Mouse (Mus musculus) embryonic facial prominence, embryonic 11.5 days (tissue): ENCODE data around the gene Nxpe3. TPM values are rescaled to one million over a fixed set of nuclear protein-coding genes. Genes with fewer than 3 reads are reported as not detected.

ENCODE experiments used
- ATAC-seq: fragments of 200-750 bp; cut with Nextera tagmentation; replicated peaks from 2 replicates; pipeline ENCODE4 v1.8.0; 2017; ENCODE audit warnings: low read depth; ENCODE audit not compliant: insufficient number of reproducible peaks, low FRiP score, low TSS enrichment
- DNase-seq: peaks from one replicate; pipeline ENCODE4 v3.0.0-alpha.2; 2015; ENCODE audit warnings: low spot score
- H3K27ac ChIP-seq: fragments of 300-500 bp; sonication (generic); replicated peaks from 2 replicates; pipeline ENCODE4 v1.5.1; 2014; ENCODE audit warnings: mild to moderate bottlenecking, low read depth, low read length, control low read depth
- H3K27me3 ChIP-seq: fragments of 300-500 bp; sonication (generic); 2 replicates; pipeline ENCODE4 v1.6.1; 2014; ENCODE audit warnings: mild to moderate bottlenecking, low read length, moderate library complexity, mixed read lengths; ENCODE audit not compliant: control insufficient read depth, insufficient read depth
- H3K36me3 ChIP-seq: fragments of 300-500 bp; sonication (generic); replicated peaks from 2 replicates; pipeline ENCODE4 v1.6.1; 2014; ENCODE audit warnings: low read depth, mild to moderate bottlenecking, low read length, moderate library complexity, mixed read lengths; ENCODE audit not compliant: control insufficient read depth, insufficient read depth
- H3K4me1 ChIP-seq: fragments of 300-500 bp; sonication (generic); 2 replicates; pipeline ENCODE4 v1.6.1; 2014; ENCODE audit warnings: low read length, mixed read lengths; ENCODE audit not compliant: control insufficient read depth, insufficient read depth
- H3K4me2 ChIP-seq: fragments of 300-500 bp; sonication (generic); 2 replicates; pipeline ENCODE4 v1.6.1; 2014; ENCODE audit warnings: low read depth, mild to moderate bottlenecking, control low read depth, low read length, moderate library complexity
- H3K4me3 ChIP-seq: fragments of 300-500 bp; sonication (generic); 2 replicates; pipeline ENCODE4 v1.5.1; 2014; ENCODE audit warnings: low read depth, low read length, control low read depth
- H3K9ac ChIP-seq: fragments of 300-500 bp; sonication (generic); replicated peaks from 2 replicates; pipeline ENCODE4 v1.6.1; 2014; ENCODE audit warnings: mild to moderate bottlenecking, control low read depth, low read length
- H3K9me3 ChIP-seq: fragments of 300-500 bp; sonication (generic); replicated peaks from 2 replicates; pipeline ENCODE4 v1.6.1; 2016; ENCODE audit warnings: mild to moderate bottlenecking, low read length, inconsistent platforms, mixed read lengths; ENCODE audit not compliant: control insufficient read depth
- WGBS: fragments of 180-500 bp; shearing (Covaris S2); extraction: QIAGEN DNeasy Blood & Tissue Kit; methylation state at CpG from one replicate; pipeline ENCODE4 v1.1.7; 2014; 5-methylcytosine and 5-hydroxymethylcytosine counted together
- polyA plus RNA-seq: library from polyadenylated mRNA; unstranded; fragments of >200 nt; fragmentation: Nextera tagmentation; extraction: Ambion mirVana; gene quantifications from 2 replicates; pipeline ENCODE4 v1.2.1, GENCODE M21; 2014

Gene Nxpe3
- polyA plus RNA-seq, 1 experiment from 2014 or later, result 1.3 TPM

DNA sequence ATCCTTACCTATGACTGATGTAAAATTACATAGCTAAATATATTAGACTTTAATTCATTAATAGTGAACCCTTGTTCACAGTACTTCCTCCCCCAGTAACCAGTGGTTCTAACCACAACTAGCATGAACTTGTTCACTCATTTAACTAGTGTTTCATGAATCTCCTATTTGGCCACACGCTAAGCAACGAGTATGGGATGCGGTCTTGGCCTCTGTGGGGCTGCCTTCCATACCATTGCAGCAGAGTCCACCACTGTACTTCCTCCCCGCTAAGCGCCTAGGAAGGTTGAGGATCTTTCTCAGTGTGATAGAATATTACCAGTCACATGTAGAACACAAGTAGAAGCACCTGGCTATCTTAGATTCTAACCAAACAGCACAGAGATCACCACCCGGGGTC lies 85.7 kb downstream of the Nxpe3 start:
- Histone ChIP-seq H3K4me3 (no peak overlapping the region), H3K4me1 (no peaks in the 10 kb centered on the region), H3K9ac (no peak overlapping the region), H3K27me3 (no peaks in the 10 kb centered on the region), H3K36me3 (no peaks in the 10 kb centered on the region), H3K9me3 (no peaks in the 10 kb centered on the region), H3K27ac (no peak overlapping the region), H3K4me2 (no peak overlapping the region)
- 97% methylated on average over 6 of the region's 6 CpGs for WGBS
- DNase-seq (no peak), ATAC-seq (no peak)

DNA sequence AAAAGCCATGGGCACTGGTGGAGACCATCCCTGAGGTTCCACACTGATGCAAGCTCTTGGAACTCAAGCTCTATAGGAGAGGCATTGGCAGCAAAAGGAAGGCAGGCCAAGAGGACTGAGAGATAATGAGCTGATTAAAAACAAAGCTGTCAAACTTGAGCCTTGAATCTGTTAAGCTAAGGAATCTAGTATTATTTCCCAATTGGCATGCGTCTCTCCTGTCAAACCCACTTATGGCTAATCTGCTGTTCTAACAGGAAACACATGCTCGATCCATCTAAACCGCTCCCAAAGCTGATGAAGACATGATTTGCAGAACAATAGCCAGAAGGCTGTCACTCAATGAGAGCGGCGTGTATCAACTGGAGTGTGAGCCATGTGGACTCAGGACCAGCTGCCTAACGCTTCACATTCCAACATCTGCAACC lies 87.6 kb downstream of the Nxpe3 start:
- H3K9ac ChIP-seq, result no peak overlapping the region

DNA sequence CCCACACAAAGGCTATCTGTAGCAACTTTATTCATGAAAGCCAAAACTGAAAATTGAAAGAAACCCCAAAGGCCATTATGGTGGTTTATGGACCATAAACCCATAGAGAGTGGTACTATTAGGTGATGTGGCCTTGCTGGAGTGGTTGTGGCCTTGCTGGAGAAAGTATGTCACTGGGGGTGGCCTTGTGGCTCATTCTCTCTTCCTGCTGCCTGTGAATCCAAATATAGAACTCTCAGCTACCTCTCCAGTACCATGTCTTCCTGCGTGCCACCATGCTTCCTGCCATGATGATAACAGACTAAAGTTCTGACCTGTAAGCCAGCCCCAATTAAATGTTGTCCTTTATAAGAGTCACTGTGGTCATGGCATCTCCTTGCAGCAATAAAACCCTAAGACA lies 90.3 kb downstream of the Nxpe3 start:
- WGBS, result 96% methylated on average over 1 of the region's 1 CpGs
- no peak overlapping the region for H3K4me3 ChIP-seq

More for the DNA sequence above, 87.6 kb downstream of the Nxpe3 start:
- Histone ChIP-seq H3K4me3 (no peak overlapping the region), H3K4me1 (no peaks in the 10 kb centered on the region), H3K9me3 (no peaks in the 10 kb centered on the region), H3K4me2 (no peak overlapping the region), H3K27me3 (no peaks in the 10 kb centered on the region), H3K36me3 (no peaks in the 10 kb centered on the region), H3K27ac (no peak overlapping the region)
- DNase-seq (peak; percentile 58), ATAC-seq (no peak)
- WGBS, result 37% methylated on average over 6 of the region's 6 CpGs

DNA sequence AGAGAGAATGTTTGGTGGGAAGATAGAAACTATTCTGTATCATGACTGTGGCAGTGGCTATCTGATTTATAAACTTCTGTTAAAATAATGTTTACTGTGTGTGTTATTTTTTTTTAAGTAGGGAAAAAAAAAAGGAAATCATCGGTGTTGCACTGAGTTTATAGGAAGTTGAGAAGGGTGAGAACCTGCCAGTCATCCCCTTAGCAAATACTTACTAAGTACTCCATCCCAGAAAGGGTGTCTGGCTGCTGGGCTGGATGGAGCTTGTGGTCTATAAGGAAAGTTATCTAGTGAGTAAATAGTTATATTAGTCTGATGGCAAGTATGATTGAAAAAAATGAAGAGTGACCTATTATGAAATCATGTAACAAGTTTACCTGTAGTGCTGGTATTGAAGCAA lies 93.5 kb downstream of the Nxpe3 start:
- no peaks in the 10 kb centered on the region for H3K36me3 ChIP-seq
- no peak overlapping the region for H3K4me2 ChIP-seq
- no peaks in the 10 kb centered on the region for H3K27me3 ChIP-seq
- H3K9ac ChIP-seq, result no peak overlapping the region
- H3K4me3 ChIP-seq, result no peak overlapping the region
- no peaks in the 10 kb centered on the region for H3K9me3 ChIP-seq
- no peaks in the 10 kb centered on the region for H3K4me1 ChIP-seq
- ATAC-seq (no peak), DNase-seq (no peak)
- 85% methylated on average over 1 of the region's 1 CpGs for WGBS
- H3K27ac ChIP-seq, result no peak overlapping the region

More for the DNA sequence above, 90.3 kb downstream of the Nxpe3 start:
- no peaks in the 10 kb centered on the region for H3K4me1 ChIP-seq
- DNase-seq (no peak), ATAC-seq (no peak)
- H3K27ac ChIP-seq, result no peak overlapping the region
- H3K9me3 ChIP-seq, result no peaks in the 10 kb centered on the region
- no peaks in the 10 kb centered on the region for H3K36me3 ChIP-seq
- no peak overlapping the region for H3K9ac ChIP-seq
- no peaks in the 10 kb centered on the region for H3K27me3 ChIP-seq
- H3K4me2 ChIP-seq, result no peak overlapping the region

DNA sequence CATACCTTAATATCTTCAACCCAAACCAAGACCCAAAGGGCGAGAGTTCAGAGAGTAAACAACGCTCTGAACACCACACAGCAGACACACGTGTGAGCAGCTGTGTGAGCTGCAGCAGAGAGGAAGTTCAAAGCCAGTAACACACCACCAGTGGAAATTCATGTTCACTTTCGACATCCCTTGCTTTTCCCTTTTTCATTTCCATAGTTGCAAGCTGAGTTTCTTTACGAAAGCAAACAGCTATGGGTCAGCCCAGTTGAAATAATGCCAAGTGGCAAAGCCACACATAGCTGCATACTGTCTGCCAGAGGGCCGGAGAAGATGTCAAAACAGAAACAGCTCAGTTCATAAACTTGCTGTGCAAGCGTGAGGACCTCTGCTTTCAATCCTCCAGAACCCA lies 96.2 kb downstream of the Nxpe3 start:
- no peak overlapping the region for H3K4me2 ChIP-seq
- H3K9ac ChIP-seq, result no peak overlapping the region
- no peak overlapping the region for H3K4me3 ChIP-seq
- H3K27me3 ChIP-seq, result no peaks in the 10 kb centered on the region
- H3K36me3 ChIP-seq, result no peaks in the 10 kb centered on the region
- ATAC-seq, result no peak
- H3K9me3 ChIP-seq, result no peaks in the 10 kb centered on the region
- 83% methylated on average over 7 of the region's 7 CpGs for WGBS
- no peak overlapping the region for H3K27ac ChIP-seq
- no peaks in the 10 kb centered on the region for H3K4me1 ChIP-seq
- DNase-seq, result no peak

DNA sequence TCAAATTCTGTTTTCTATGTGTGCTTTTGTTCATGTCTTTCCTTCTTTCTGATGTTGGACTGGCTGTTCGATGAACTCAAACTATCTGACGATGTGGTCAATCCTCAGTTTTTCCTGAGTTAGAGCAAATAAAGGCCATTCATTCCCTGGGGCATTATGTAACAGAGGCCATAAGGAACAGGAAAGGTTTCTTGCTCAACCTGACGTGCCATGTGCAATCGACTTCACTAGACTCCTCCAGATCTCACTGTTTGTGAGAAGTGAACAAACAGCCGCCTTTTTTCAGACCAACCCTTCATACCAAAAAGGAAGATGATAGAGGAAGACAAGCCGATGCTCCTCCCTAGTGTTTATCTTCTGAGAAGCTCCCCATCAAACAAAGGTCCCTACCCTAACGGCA lies 104.8 kb downstream of the Nxpe3 start:
- ATAC-seq (no peak), DNase-seq (no peak)
- Histone ChIP-seq H3K4me3 (no peak overlapping the region), H3K9me3 (no peaks in the 10 kb centered on the region), H3K4me1 (no peaks in the 10 kb centered on the region), H3K27ac (no peak overlapping the region), H3K36me3 (no peaks in the 10 kb centered on the region), H3K27me3 (no peaks in the 10 kb centered on the region), H3K9ac (no peak overlapping the region), H3K4me2 (no peak overlapping the region)
- WGBS, result 87% methylated on average over 7 of the region's 7 CpGs

Other genes starting within 250 kb of the Nxpe3 start
- gene Nfkbiz, start 56.4 kb downstream of the Nxpe3 start, polyA plus RNA-seq, result 3.0 and 3.9 TPM in 2 replicates
- gene Cep97, start 39.6 kb upstream of the Nxpe3 start, polyA plus RNA-seq, result 13.8 and 14.9 TPM in 2 replicates
- gene Rpl24, start 71.0 kb upstream of the Nxpe3 start, polyA plus RNA-seq, result 844 and 899 TPM in 2 replicates
- 17.1 and 19.0 TPM in 2 replicates for gene Zbtb11, start 78.6 kb upstream of the Nxpe3 start, polyA plus RNA-seq
- gene Pcnp, start 134.5 kb upstream of the Nxpe3 start, polyA plus RNA-seq, result 328 and 365 TPM in 2 replicates
- 37.7 and 39.9 TPM in 2 replicates for gene Trmt10c, start 142.5 kb upstream of the Nxpe3 start, polyA plus RNA-seq
- 36.1 and 40.9 TPM in 2 replicates for gene Senp7, start 153.1 kb upstream of the Nxpe3 start, polyA plus RNA-seq